Mouse (Mus musculus) gastrocnemius, postnatal 4 days (tissue): ENCODE data around the gene Chst1. TPM values are rescaled to one million over a fixed set of nuclear protein-coding genes. Genes with fewer than 3 reads are reported as not detected.

Experiments used
- DNase-seq, 2 experiments: peaks; one replicate each; pipeline ENCODE4 v3.0.0; 2021 to 2022; ENCODE audit warnings: low spot score in 2 of 2, mixed read lengths in 2 of 2
- total RNA-seq, 2 experiments: library from RNA; stranded (reverse); gene quantifications; 2 replicates each; pipeline ENCODE4 v1.2.3; 2021

Gene Chst1
- total RNA-seq, 2 experiments from 2014 or later = 7.9 to 8.8 TPM

GRCm38 (mm10) chr2:92608810-92609581 lies 9.5 kb downstream of the Chst1 start:
- DNase-seq = peak in 1 of 2 experiments; percentile 38

DNA sequence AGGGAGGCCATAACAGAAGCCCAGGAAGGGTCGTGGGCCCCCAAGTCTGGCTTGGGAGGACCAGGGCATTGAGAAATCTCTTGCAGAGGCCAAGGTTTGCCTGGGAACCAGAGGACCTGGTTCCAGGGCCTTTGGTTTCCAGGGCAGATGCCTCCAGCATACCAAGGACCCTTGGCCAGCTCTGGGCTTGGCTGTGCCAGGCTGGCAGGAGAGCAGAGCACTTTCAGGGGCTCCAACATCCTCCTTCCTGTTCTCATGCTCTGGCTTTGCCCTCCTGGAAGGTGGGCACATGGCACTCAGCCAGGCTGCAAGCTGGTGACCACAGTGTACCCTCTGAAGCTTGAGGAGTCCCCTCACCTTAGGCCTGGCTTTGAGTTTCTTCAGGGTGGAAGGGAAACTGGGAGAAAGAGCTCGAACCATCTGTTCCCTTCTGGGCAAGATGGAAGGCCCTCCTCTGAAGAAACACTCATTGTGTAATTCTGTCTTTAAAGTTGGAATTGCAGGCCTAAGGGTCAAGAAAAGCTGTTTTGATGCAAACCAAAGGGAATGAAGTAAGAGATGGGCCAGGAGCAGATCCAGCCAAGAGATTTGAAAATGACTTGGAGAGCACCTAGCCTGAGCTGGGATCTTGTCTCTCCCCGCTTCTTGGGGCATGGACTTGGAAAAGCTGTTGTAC lies 10.3 kb downstream of the Chst1 start:
- no peak for DNase-seq

DNA sequence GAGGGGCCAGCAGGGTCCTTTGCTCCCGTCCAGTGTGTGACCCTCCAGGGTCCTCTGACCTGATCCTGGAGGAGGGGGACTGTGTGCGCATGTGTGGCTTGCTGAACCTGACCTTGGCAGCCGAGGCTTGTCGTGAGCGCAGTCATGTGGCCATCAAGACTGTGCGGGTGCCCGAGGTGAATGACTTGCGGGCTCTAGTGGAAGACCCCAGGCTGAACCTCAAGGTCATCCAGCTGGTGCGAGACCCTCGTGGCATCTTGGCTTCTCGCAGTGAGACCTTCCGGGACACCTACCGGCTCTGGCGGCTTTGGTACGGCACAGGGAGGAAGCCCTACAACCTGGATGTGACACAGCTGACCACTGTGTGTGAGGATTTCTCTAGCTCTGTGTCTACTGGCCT lies 14.1 kb downstream of the Chst1 start:
- DNase-seq = no peak

- no peak for DNase-seq
Observed at GRCm38 (mm10) chr2:92614106-92614505, 14.6 kb downstream of the Chst1 start.

DNA sequence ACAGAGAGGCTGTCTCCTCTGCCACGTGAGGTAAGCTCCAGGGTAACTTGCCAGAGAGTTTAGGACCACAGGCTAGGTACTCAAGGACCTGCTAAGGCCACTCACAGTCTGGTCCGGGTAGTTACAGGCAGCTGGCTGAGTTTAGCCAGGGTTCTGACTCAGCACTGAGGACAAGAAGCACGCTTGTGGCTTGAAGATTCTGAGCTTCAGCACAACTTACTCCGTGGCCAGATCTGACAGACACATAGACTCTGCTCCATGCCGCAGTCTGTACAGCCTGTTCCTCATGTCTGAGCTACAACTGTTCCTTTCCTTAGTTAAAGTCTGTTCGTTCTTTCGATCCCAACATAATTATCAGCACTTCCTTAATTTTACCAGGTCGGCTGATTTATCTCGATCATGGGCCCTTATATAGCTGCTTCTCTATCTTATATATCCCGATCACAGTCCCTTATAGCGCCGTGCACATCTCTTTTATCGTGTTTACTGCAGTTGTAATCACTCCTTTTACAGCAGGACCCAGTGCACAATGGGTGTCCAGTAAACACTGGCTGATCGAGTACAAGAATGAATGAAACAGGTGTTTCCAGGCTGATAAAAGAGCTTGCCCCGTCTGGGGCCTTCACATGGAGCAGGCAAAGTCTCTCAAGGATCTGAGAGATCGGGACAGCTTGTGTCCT lies 17.7 kb downstream of the Chst1 start:
- no peak for DNase-seq

DNA sequence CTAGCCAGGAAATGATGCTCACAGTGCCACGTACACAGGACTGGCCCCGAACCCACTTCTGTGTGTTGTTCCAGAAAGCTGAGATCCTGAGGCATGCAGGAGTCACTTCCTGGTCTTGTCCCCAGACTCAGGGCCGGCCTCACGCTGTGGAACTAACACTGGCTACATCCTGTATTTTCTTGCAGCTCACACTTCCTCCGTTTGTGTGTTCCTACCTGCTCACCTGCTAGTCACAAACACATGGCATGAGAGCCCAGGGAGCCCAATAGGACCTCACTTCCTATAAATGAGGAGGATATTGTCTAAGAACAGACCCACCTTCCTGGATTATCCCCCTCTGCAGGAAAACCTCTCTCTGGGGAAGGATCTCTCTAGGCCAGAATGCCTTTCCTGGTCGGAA lies 18.5 kb downstream of the Chst1 start:
- DNase-seq = no peak

DNA sequence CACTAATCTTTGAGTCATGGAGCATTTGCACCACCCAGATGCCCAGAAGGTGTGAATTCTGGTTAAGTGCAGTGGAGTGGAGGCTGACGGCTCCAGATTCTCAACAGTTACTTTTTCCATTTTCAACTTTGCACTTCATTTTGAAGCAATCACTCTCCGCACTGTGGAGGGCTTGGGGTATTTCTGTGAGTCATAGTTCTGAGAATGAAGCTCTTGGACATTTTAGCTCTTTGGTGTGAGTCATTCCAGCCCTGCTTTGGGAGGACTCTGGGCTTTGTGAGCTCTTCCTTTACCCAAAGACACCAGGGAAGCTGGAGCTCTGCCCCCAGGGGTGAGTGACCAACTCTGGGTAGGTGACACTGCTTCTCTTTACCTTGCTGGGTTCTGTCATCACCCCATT lies 28.1 kb downstream of the Chst1 start:
- DNase-seq = no peak

- DNase-seq = no peak
Observed at GRCm38 (mm10) chr2:92630799-92631198, 31.3 kb downstream of the Chst1 start.

- DNase-seq = no peak
Observed at GRCm38 (mm10) chr2:92632027-92632426, 32.5 kb downstream of the Chst1 start.

DNA sequence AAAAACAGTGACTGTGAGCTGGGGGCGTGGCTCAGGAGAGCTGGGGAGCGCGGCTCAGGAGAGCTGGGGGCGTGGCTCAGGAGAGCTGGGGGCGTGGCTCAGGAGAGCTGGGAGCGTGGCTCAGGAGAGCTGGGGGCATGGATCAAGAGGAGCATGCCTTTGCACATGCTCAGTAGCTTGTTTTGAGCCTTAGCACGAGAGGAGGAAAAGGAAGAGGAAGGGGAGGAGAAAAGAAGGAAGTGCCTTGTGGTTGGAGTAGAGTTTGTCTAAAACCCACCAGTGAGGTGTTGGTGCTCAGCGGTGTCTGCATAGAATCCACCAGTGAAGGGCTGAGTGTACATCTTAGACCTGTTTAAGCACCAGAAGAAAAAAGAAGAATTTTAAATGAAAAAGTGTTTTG lies 41.0 kb downstream of the Chst1 start:
- DNase-seq = no peak

DNA sequence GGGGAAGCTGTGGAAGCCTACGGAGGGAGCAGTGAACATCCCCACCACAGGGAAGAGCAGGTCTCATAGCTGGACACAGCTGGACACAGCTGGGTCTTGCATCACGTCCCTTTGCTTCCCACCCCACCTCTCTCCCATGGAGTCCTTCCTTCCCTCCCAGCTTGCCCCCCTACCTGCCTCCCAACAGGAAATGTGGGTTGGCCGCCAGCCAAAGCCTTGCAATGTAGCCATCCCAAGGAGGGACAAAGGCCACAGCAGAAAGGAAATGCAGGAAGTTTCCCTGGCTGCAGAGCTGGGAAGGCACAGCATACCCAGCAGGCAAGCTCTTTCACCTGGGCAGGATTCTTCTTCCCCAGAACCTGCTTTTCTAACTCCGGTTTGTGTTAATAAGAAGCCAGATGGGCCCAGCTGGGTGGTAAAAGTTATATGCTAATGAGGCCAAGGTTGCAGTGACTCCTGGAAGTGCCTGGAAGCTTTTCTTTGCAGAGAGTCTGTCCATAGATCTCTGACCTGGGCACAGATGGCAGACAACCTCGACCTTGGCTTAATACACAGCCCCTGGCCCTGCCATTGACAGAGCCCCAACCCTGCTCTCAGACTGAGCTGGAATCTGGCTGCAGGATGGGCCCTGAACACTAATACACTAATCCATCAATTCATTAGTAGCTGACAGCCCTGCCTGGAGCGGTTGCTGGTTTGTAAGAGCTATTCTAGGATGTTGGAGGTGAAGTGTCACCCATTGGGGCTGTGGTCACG lies 46.0 kb downstream of the Chst1 start:
- DNase-seq = peak in 1 of 2 experiments; percentile 35

DNA sequence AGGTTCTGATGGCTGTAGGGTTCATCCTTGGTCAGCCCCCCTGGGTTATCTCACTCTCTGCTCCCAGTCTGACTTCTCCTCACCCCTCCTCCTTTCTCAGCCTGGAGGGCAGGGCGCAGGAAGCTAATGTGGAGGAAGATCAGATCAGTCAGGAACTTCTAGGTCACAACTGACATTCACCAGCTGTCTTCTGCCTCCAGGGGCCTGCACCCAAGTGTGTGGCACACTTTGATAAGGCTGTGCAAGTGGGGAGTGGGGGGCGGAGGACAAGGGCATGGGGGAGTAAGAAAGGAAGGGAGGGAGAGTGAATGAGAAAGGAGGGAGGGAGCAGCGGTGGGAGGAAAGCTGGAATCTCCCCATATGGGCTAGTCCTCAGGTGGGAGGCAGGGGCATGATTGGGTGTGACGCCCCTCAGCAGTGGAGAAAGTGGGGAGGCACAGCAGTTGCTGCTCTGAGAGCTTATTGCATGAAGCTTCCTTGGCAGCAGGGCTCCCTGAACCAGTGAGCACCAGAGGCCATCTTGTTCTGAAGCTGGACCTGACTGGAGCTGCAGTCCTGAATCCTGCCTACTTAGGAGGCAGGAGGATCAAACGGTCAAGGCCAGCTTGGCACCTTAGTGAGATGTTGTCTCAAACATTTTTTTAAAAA lies 49.8 kb downstream of the Chst1 start:
- no peak for DNase-seq

- no peak for DNase-seq
Observed at GRCm38 (mm10) chr2:92650428-92650827, 50.9 kb downstream of the Chst1 start.

DNA sequence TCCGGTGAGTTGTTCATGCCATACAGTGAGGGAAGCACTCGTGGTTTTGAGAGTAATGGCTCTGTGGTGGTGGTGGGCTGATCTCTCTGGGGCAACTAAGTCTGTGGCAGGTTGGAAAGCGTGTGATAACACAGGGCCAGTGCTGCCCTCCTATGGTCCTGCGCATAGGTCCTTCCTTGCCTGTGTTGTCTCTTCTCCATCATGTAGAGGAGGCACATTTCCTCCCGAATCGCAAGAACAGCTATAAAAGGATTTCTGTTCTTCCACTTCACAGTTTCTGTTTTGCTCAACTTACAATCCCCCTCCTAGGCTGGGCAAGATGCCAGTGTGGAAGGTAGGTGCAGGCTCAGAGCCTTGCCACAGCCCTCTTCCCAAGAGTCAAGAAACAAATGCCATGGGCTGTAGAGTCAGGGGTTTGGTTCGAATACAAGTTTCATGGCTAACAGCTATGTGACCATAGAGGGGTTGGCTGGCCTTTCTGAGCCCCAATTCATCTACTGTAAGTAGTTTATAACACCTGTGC lies 51.8 kb downstream of the Chst1 start:
- no peak for DNase-seq

DNA sequence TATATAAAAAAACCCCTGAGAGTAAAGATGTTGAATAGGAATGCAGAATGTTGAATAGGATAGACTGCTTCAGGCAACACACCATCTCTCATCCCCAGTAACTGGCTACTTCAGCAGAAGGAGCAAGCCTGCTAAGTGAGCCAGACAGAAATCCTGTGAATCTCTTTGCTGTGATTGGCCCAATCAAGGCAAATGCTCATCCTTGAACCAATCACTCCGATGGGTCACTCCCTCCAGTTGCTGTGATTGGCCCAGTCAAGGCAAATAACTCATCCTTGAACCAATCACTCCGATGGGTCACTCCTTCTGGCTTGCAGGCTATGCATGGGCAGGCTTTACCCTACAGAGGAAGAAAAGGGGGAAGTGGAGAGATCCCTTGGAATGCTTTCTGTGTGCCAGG lies 57.7 kb downstream of the Chst1 start:
- no peak for DNase-seq

DNA sequence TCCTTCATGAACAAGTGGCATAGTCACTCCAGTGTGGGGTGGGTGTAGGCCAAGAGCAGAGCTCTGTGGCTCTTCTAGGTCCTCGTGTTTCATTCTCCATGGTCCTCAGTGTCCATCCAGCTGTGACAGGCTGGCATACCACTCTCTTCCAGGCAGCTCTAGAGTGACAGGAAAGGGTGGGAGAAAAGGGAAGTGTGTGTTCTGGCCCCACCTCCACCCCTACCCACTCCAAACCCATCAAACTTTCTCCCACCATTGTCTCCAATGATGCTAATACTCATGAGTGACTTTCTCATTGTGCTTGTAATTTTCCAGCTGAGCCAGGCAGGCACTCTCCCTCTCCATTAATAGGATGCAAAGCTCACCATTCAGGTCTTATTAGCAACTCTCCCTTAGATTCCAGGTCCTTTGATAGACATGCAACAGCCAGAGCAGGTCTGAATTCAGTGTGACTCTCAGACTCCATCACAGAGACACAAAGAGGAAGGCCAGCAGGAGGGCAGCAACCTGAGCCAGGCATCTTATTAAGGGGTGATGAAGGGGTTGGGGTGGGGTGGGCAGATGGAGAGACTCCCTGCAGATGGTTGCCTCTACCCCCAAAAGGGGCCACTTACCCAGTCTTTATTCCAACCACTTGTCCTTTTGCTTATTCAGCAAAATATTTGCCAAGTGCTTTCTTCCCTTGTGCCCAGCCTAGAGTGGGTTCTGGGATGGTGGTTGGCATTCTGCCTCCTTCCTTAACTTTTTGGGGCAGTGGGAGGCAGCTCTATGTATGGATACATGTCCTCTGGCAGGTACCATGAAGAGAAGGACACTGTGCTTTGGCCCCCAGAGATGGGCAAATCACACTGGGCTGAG lies 59.0 kb downstream of the Chst1 start:
- no peak for DNase-seq

DNA sequence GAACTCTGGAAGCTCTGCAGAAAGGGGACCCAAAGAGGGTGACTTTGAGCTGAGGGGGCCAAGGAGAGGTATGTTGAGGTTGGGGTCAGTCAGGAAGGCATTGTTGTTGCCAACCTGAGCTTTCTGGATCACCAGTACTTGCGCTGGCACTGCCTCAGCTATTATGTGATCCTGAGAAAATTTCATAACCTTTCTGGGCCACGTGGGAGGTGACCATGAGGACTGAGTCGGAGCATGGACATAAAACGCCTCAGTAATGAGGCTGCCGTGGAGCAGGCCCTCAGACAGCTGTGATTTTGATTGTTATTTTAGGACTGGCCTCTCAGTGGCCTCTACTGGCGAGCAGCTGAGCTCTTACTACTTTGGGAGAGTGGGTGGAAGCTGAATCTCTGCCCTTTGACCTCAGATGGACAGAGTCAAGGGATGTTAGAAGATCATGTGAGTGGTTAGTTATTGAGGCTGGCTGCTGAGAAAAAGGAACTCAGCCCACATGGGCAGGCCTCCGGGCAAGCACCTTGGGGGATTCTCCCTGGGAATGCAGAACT lies 60.1 kb downstream of the Chst1 start:
- DNase-seq = no peak

- DNase-seq = no peak
Observed at GRCm38 (mm10) chr2:92662534-92663068, 63.1 kb downstream of the Chst1 start.
